Comparison of ENCODE assay signal across 9 mouse cellular contexts in genomic region chr12:16855632-16856305, GRCm38 (mm10). TPM values are rescaled to one million over a fixed set of nuclear protein-coding genes. Genes with fewer than 3 reads are reported as not detected.
A peak's percentile ranks its signal among the peaks of the same experiment; 100 is the strongest.
DNase-seq lines count a peak whose midpoint lies in the region; ATAC-seq and TF ChIP-seq lines count a peak whose summit lies in the region.
"Had no signal": no experiment of that assay in that cellular context is flagged by ENCODE, and none has a peak within 500 bp of the region (broad histone marks: within the 10 kb centered on the region; RNA-seq: fewer than 3 reads in every experiment).

No protein-coding gene starts in this region.

- ATAC-seq in limb, embryonic 13.5 days (ENCODE audit: low FRiP score, low read depth), result peak; percentile 70; the same call in 1 of the 2 replicates

- H3K4me1 ChIP-seq in ES-E14 (ENCODE audit: control insufficient read depth in 2 of 2, insufficient read depth in 2 of 2, low read length in 2 of 2, poor library complexity in 1 of 2), result peaks cover 1 to 5% of the 10 kb centered on the region in 2 experiments; a peak in 2 of 4 replicates
- peaks cover 15% of the 10 kb centered on the region for H3K4me1 ChIP-seq in limb, embryonic 13.5 days

- DNase-seq in ES-E14 (ENCODE audit: low read depth, low spot score), result peak; percentile 43
- peak; percentile 86 to 91 for DNase-seq in cerebellum, postnatal 10 days
- DNase-seq in frontal cortex, postnatal 36 days (ENCODE audit: low spot score in 2 of 2), result peak; percentile 72 to 86
- DNase-seq in kidney, postnatal 4 days, result no peak
- no peak for DNase-seq in gastrocnemius, postnatal 4 days (ENCODE audit: low spot score in 2 of 2)
- DNase-seq in spleen, postnatal 4 days (ENCODE audit: low spot score in 2 of 2), result no peak
- no peak for DNase-seq in gastrocnemius, adult 18-20 months (ENCODE audit: low spot score)

- H3K9ac ChIP-seq in ES-E14 (ENCODE audit: insufficient read depth, low read depth, low read length, poor library complexity, severe bottlenecking), result no peak overlapping the region
- H3K9ac ChIP-seq in limb, embryonic 13.5 days, result no peak overlapping the region

- H3K27me3 ChIP-seq in limb, embryonic 13.5 days, result no peaks in the 10 kb centered on the region

- in situ Hi-C loops in ES-E14 (cut with MboI; ENCODE audit: low sequenced_read_pairs in 2 of 2, unreplicated experiment in 2 of 2), result no loop called here

- no peaks in the 10 kb centered on the region for H3K36me3 ChIP-seq in ES-E14 (ENCODE audit: control insufficient read depth, insufficient read depth, low read length, poor library complexity, severe bottlenecking)
- H3K36me3 ChIP-seq in limb, embryonic 13.5 days, result no peaks in the 10 kb centered on the region

- no peak overlapping the region for H3K27ac ChIP-seq in ES-E14 (ENCODE audit: insufficient read depth, low read depth, low read length, poor library complexity, severe bottlenecking)
- H3K27ac ChIP-seq in limb, embryonic 13.5 days, result no peak overlapping the region

- 0 out of 2 replicates have a peak overlapping the region, but pooled peaks have one; percentile 12 for H3K4me2 ChIP-seq in limb, embryonic 13.5 days (replicated peaks)

- WGBS in limb, embryonic 13.5 days, result 30% methylated on average over 6 of the region's 6 CpGs

- H3K9me3 ChIP-seq in ES-E14 (ENCODE audit: control insufficient read depth, insufficient read depth, low read depth, low read length), result no peaks in the 10 kb centered on the region
- no peaks in the 10 kb centered on the region for H3K9me3 ChIP-seq in limb, embryonic 13.5 days

- H3K4me3 ChIP-seq in ES-E14 (ENCODE audit: insufficient read depth in 1 of 2, low read depth in 1 of 2, low read length in 2 of 2, poor library complexity in 1 of 2, severe bottlenecking in 1 of 2), result no peak overlapping the region
- H3K4me3 ChIP-seq in limb, embryonic 13.5 days, result no peak overlapping the region

TF ChIP-seq in ES-E14, 5 proteins besides CTCF, POLR2A, EP300 and RAD21:
- TF ChIP-seq CHD2 (IDR thresholded peaks at IDR 0.05; ENCODE audit: low read depth, low read length) (no peak), ZNF384 (IDR thresholded peaks at IDR 0.05; ENCODE audit: low read depth, low read length) (no peak), MAFK (IDR thresholded peaks at IDR 0.05; ENCODE audit: insufficient read depth, low read depth, low read length) (no peak), ZC3H11A (IDR thresholded peaks at IDR 0.05; ENCODE audit: borderline replicate concordance, low read depth, low read length) (no peak), HCFC1 (IDR thresholded peaks at IDR 0.05; ENCODE audit: borderline replicate concordance, insufficient read depth, low read length) (no peak)
TF ChIP-seq in ES-E14: peak in this region for 0.

RNA-seq across cellular contexts. Expression of gene Rock2, which starts 38.9 kb away (rescaled TPM):
- total RNA-seq in ES-E14 (2012; rRNA removed), result 37.3 and 44.5 TPM in 2 replicates
- polyA plus RNA-seq in limb, embryonic 13.5 days (2015; fragmentation: Nextera tagmentation; extraction: Ambion mirVana), result 14.7 and 14.9 TPM in 2 replicates
- total RNA-seq in gastrocnemius, postnatal 4 days (2021), result 100 to 1,000 TPM; 122 to 125 TPM
- 10 to 100 TPM; 71.6 to 89.3 TPM for total RNA-seq in gastrocnemius, adult 18-20 months (2021)

RNA-seq across cellular contexts. Expression of gene E2f6, which starts 45.0 kb away (rescaled TPM):
- 10.5 and 12.0 TPM in 2 replicates for total RNA-seq in ES-E14 (2012; rRNA removed)
- 58.3 and 59.8 TPM in 2 replicates for polyA plus RNA-seq in limb, embryonic 13.5 days (2015; fragmentation: Nextera tagmentation; extraction: Ambion mirVana)
- total RNA-seq in gastrocnemius, postnatal 4 days (2021), result 10 to 100 TPM; 53.1 to 57.7 TPM
- total RNA-seq in gastrocnemius, adult 18-20 months (2021), result 100 to 1,000 TPM; 143 to 161 TPM

RNA-seq across cellular contexts. Expression of gene Greb1, which starts 55.1 kb away (rescaled TPM):
- total RNA-seq in ES-E14 (2012; rRNA removed), result 3.2 TPM in 2 replicates
- polyA plus RNA-seq in limb, embryonic 13.5 days (2015; fragmentation: Nextera tagmentation; extraction: Ambion mirVana), result 2.6 and 2.8 TPM in 2 replicates
- total RNA-seq in gastrocnemius, postnatal 4 days (2021), result under 1 TPM; 0.39 to 0.98 TPM
- total RNA-seq in gastrocnemius, adult 18-20 months (2021), result 1 to 10 TPM in 1 of 2 experiments, under 1 TPM in 1; 0.43 to 3.9 TPM
- total RNA-seq: MEL had no signal

Comparison
In these comparisons a context has a peak if more than half of its experiments do, and no peak if none do; other contexts are left out.
1. DNase-seq: peak in ES-E14 (single experiment), cerebellum, postnatal 10 days (2 of 2) and frontal cortex, postnatal 36 days (2 of 2); none in kidney, postnatal 4 days (0 of 2), gastrocnemius, postnatal 4 days (0 of 2), spleen, postnatal 4 days (0 of 2) and gastrocnemius, adult 18-20 months (single experiment).